Mouse (Mus musculus) CH12.LX (cell line): Measurements from ENCODE around the gene Tmprss4. TPM values are rescaled to one million over a fixed set of nuclear protein-coding genes. Genes with fewer than 3 reads are reported as not detected.
A peak's percentile ranks its signal among the peaks of the same experiment; 100 is the strongest.

Experiments used
- DNase-seq: peaks from one replicate; pipeline ENCODE4 v3.0.0-alpha.2; 2013; ENCODE audit errors: extremely low read depth
- H3K27ac ChIP-seq: 2 replicates; pipeline ENCODE4 v1.5.1; 2012; ENCODE audit warnings: low read depth, mild to moderate bottlenecking, control low read depth, moderate library complexity; ENCODE audit not compliant: insufficient read depth
- H3K27me3 ChIP-seq: replicated peaks from 2 replicates; pipeline ENCODE3; 2012; ENCODE audit warnings: inconsistent platforms
- H3K36me3 ChIP-seq, 2 experiments: replicated peaks in 1 of 2; 2 replicates each; pipeline versions ENCODE3 to v1.6.1; 2012; ENCODE audit warnings: inconsistent platforms in 1 of 2, low read length in 1 of 2, mild to moderate bottlenecking in 1 of 2, mixed read lengths in 1 of 2, moderate library complexity in 1 of 2; ENCODE audit not compliant: control insufficient read depth in 1 of 2, insufficient read depth in 1 of 2
- H3K4me1 ChIP-seq, 2 experiments: 2 replicates each; pipeline ENCODE4 v1.6.1; 2012; ENCODE audit warnings: inconsistent platforms in 1 of 2, moderate library complexity in 1 of 2; ENCODE audit not compliant: insufficient read depth in 2 of 2, control insufficient read depth in 1 of 2
- H3K4me2 ChIP-seq: 2 replicates; pipeline ENCODE4 v1.6.1; 2012; ENCODE audit warnings: low read depth, mild to moderate bottlenecking, control low read depth; ENCODE audit not compliant: poor library complexity, insufficient read depth, severe bottlenecking
- H3K4me3 ChIP-seq, 3 experiments: fragments of 150-350 bp in 1 of 3; sonication (generic) in 1 of 3; replicated peaks in 1 of 3; 2 replicates each; pipeline versions ENCODE3 to v1.5.1; 2011 to 2012; ENCODE audit warnings: low read depth in 2 of 3, low read length in 2 of 3, mild to moderate bottlenecking in 2 of 3, moderate library complexity in 2 of 3, control low read depth in 1 of 3, improper control_type of control experiment in 1 of 3, inconsistent platforms in 1 of 3, mixed read lengths in 1 of 3; ENCODE audit not compliant: poor library complexity in 1 of 3
- H3K79me2 ChIP-seq: replicated peaks from 2 replicates; pipeline ENCODE4 v1.6.1; 2012; ENCODE audit warnings: mild to moderate bottlenecking, moderate library complexity; ENCODE audit not compliant: control insufficient read depth, poor library complexity, insufficient read depth, severe bottlenecking; ENCODE audit errors: extremely low read depth
- H3K9ac ChIP-seq: 2 replicates; pipeline ENCODE4 v1.6.1; 2012; ENCODE audit warnings: low read depth, mild to moderate bottlenecking, control low read depth, moderate library complexity; ENCODE audit not compliant: insufficient read depth
- H3K9me3 ChIP-seq: replicated peaks from 2 replicates; pipeline ENCODE3; 2012; ENCODE audit warnings: low read length, inconsistent platforms, mixed read lengths
- BHLHE40 ChIP-seq: IDR thresholded peaks from 2 replicates; pipeline ENCODE4 v1.6.1; 2011; ENCODE audit warnings: mild to moderate bottlenecking, low read depth, low read length, improper control_type of control experiment
- CHD1 ChIP-seq: IDR thresholded peaks from 2 replicates; pipeline ENCODE4 v1.6.1; 2012; ENCODE audit warnings: low read depth, low read length, improper control_type of control experiment, inconsistent platforms
- CHD2 ChIP-seq: IDR thresholded peaks from 2 replicates; pipeline ENCODE4 v1.6.1; 2011; ENCODE audit warnings: low read length, improper control_type of control experiment
- E2F4 ChIP-seq: IDR thresholded peaks from 2 replicates; pipeline ENCODE4 v1.6.1; 2011; ENCODE audit warnings: low read depth, low read length, improper control_type of control experiment; ENCODE audit not compliant: insufficient replicate concordance
- ELF1 ChIP-seq: IDR thresholded peaks from 2 replicates; pipeline ENCODE4 v1.6.1; 2014; ENCODE audit warnings: low read depth, mild to moderate bottlenecking, inconsistent platforms, low read length, improper control_type of control experiment
- ETS1 ChIP-seq: conservative IDR thresholded peaks from 2 replicates; pipeline ENCODE4 v1.6.1; 2012; ENCODE audit warnings: low read depth, mild to moderate bottlenecking, inconsistent platforms, low read length, improper control_type of control experiment, moderate library complexity
- GABPA ChIP-seq: IDR thresholded peaks from 2 replicates; pipeline ENCODE4 v1.6.1; 2012; ENCODE audit warnings: low read depth, low read length, improper control_type of control experiment, inconsistent platforms; ENCODE audit not compliant: insufficient replicate concordance
- HCFC1 ChIP-seq: IDR thresholded peaks from 2 replicates; pipeline ENCODE4 v1.6.1; 2012; ENCODE audit warnings: low read depth, mild to moderate bottlenecking, inconsistent platforms, low read length, improper control_type of control experiment
- IRF4 ChIP-seq: IDR thresholded peaks from 2 replicates; pipeline ENCODE4 v1.6.1; 2014; ENCODE audit warnings: low read depth, mild to moderate bottlenecking, inconsistent platforms, low read length, improper control_type of control experiment
- JUND ChIP-seq: conservative IDR thresholded peaks from 2 replicates; pipeline ENCODE4 v1.6.1; 2011; ENCODE audit warnings: low read depth, low read length, improper control_type of control experiment
- KAT2A ChIP-seq: IDR thresholded peaks from 2 replicates; pipeline ENCODE4 v1.6.1; 2012; ENCODE audit warnings: low read length, improper control_type of control experiment, inconsistent platforms; ENCODE audit not compliant: insufficient replicate concordance
- MAFK ChIP-seq: IDR thresholded peaks from 2 replicates; pipeline ENCODE4 v1.6.1; 2011; ENCODE audit warnings: low read length, improper control_type of control experiment; ENCODE audit not compliant: insufficient replicate concordance
- MAX ChIP-seq: IDR thresholded peaks from 2 replicates; pipeline ENCODE4 v1.6.1; 2011; ENCODE audit warnings: low read length, improper control_type of control experiment
- MAZ ChIP-seq: IDR thresholded peaks from 2 replicates; pipeline ENCODE4 v1.6.1; 2012; ENCODE audit warnings: low read depth, mild to moderate bottlenecking, inconsistent platforms, low read length, improper control_type of control experiment, moderate library complexity
- MEF2A ChIP-seq: IDR thresholded peaks from 2 replicates; pipeline ENCODE4 v1.6.1; 2014; ENCODE audit warnings: low read depth, mild to moderate bottlenecking, inconsistent platforms, low read length, improper control_type of control experiment, borderline replicate concordance
- MXI1 ChIP-seq: IDR thresholded peaks from 2 replicates; pipeline ENCODE4 v1.6.1; 2011; ENCODE audit warnings: mild to moderate bottlenecking, low read depth, low read length, improper control_type of control experiment
- MYC ChIP-seq: IDR thresholded peaks from 2 replicates; pipeline ENCODE4 v1.6.1; 2011; ENCODE audit warnings: low read depth, mild to moderate bottlenecking, improper control_type of control experiment, low read length
- NELFE ChIP-seq: IDR thresholded peaks from 2 replicates; pipeline ENCODE4 v1.6.1; 2011; ENCODE audit warnings: low read depth, low read length, improper control_type of control experiment
- POLR2A ChIP-seq: IDR thresholded peaks from 2 replicates; pipeline ENCODE4 v1.6.1; 2011; ENCODE audit warnings: low read depth, mild to moderate bottlenecking, improper control_type of control experiment, low read length
- POLR2AphosphoS2 ChIP-seq: IDR thresholded peaks from 2 replicates; pipeline ENCODE4 v1.6.1; 2011; ENCODE audit warnings: low read depth, low read length, improper control_type of control experiment
- RAD21 ChIP-seq: IDR thresholded peaks from 2 replicates; pipeline ENCODE4 v1.6.1; 2011; ENCODE audit warnings: low read depth, mild to moderate bottlenecking, low read length, improper control_type of control experiment, moderate library complexity
- RCOR1 ChIP-seq: conservative IDR thresholded peaks from 2 replicates; pipeline ENCODE4 v1.6.1; 2012; ENCODE audit warnings: low read depth, mild to moderate bottlenecking, inconsistent platforms, low read length, improper control_type of control experiment
- TBP ChIP-seq: conservative IDR thresholded peaks from 2 replicates; pipeline ENCODE4 v1.6.1; 2011; ENCODE audit warnings: low read depth, low read length, improper control_type of control experiment
- TCF12 ChIP-seq: IDR thresholded peaks from 2 replicates; pipeline ENCODE4 v1.6.1; 2014; ENCODE audit warnings: low read depth, mild to moderate bottlenecking, inconsistent platforms, low read length, improper control_type of control experiment
- UBTF ChIP-seq: IDR thresholded peaks from 2 replicates; pipeline ENCODE4 v1.6.1; 2012; ENCODE audit warnings: low read depth, mild to moderate bottlenecking, inconsistent platforms, low read length, improper control_type of control experiment, moderate library complexity
- USF1 ChIP-seq: IDR thresholded peaks from 2 replicates; pipeline ENCODE4 v1.6.1; 2014; ENCODE audit warnings: low read depth, mild to moderate bottlenecking, inconsistent platforms, low read length, improper control_type of control experiment
- USF2 ChIP-seq: conservative IDR thresholded peaks from 2 replicates; pipeline ENCODE4 v1.6.1; 2011; ENCODE audit warnings: low read depth, low read length, improper control_type of control experiment
- ZC3H11A ChIP-seq: IDR thresholded peaks from 2 replicates; pipeline ENCODE4 v1.6.1; 2012; ENCODE audit warnings: low read depth, mild to moderate bottlenecking, inconsistent platforms, low read length, improper control_type of control experiment
- ZKSCAN1 ChIP-seq: IDR thresholded peaks from 2 replicates; pipeline ENCODE4 v1.6.1; 2012; ENCODE audit warnings: low read depth, inconsistent platforms, low read length, improper control_type of control experiment, borderline replicate concordance
- ZMIZ1 ChIP-seq: IDR thresholded peaks from 2 replicates; pipeline ENCODE4 v1.6.1; 2012; ENCODE audit warnings: low read depth, mild to moderate bottlenecking, inconsistent platforms, low read length, improper control_type of control experiment
- ZNF384 ChIP-seq: IDR thresholded peaks from 2 replicates; pipeline ENCODE4 v1.6.1; 2012; ENCODE audit warnings: low read depth, low read length, improper control_type of control experiment, inconsistent platforms
- dilution Hi-C: fragments of 300-500 bp; cut with MboI; formaldehyde crosslinking; loops from 2 replicates; pipeline ENCODE4 v1.14.3; 2020; ENCODE audit warnings: low sequenced_read_pairs; ENCODE audit not compliant: extremely low pct_unique_long_range_greater_than_20kb, extremely low pct_ligation_motif_present
- in situ Hi-C: fragments of 300-500 bp; cut with MboI; formaldehyde crosslinking; loops from 3 replicates; pipeline ENCODE4 v1.14.3; 2019; ENCODE audit warnings: low sequenced_read_pairs, low pct_ligation_motif_present, low pct_unique_long_range_greater_than_20kb, mixed read lengths
- polyA plus RNA-seq: library from polyadenylated mRNA; unstranded; fragments of >175 nt; gene quantifications from 2 replicates; pipeline ENCODE4 v1.2.1, GENCODE M21; 2012; ENCODE audit warnings: low read depth; ENCODE audit not compliant: insufficient read length
- total RNA-seq, 2 experiments: library from RNA; depleted of rRNA; stranded (reverse); fragments of 300-350 nt in 1 of 2; fragments of >200 nt in 1 of 2; gene quantifications; 2 replicates each; pipeline ENCODE4 v1.2.3; 2012 to 2014

The Tmprss4 gene
- total and polyA plus RNA-seq, 3 experiments = not detected

DNA sequence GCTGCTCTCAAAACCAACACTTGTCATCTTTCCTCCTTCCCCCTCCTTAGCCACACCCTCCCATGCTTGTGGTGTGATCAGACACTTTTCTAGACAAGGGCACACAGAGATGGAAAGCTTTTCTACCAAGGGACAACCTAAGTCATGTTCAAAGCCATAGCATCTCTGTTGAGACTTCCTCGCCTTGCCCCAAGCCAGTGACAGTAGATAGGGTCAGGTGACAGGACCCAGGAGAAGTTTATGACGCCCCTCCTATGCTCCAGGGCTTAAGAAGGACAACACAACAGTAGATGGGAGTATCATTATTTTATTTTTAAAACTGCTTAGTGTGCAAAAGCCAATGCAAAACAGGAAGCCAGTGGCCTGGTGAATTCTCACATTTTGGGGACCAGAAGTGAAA, 43.6 kb upstream of the Tmprss4 start:
- no peak overlapping the region; the same call in 1 of the 2 replicates for H3K4me2 ChIP-seq
- no peaks in the 10 kb centered on the region for H3K79me2 ChIP-seq
- H3K27ac ChIP-seq = peak overlapping the region; percentile 78
- DNase-seq = peak; percentile 68
- no peaks in the 10 kb centered on the region for H3K36me3 ChIP-seq
- in situ Hi-C loops = no loop called here
- TF ChIP-seq RAD21 (no peak), CHD1 (no peak), CHD2 (no peak), MAFK (peak; percentile 96), BHLHE40 (no peak), ETS1 (peak; percentile 4; the same call in 1 of the 2 replicates), E2F4 (no peak), MAZ (0 out of 2 replicates have a peak, but pooled peaks have one; percentile 41)
- no peak overlapping the region for H3K4me3 ChIP-seq
- dilution Hi-C loops = no loop called here
- no peaks in the 10 kb centered on the region for H3K9me3 ChIP-seq
- peaks cover 59 to 99% of the 10 kb centered on the region in 2 experiments for H3K4me1 ChIP-seq
- H3K27me3 ChIP-seq = no peaks in the 10 kb centered on the region
- H3K9ac ChIP-seq = no peak overlapping the region

- peak overlapping the region; percentile 9; the same call in 1 of the 2 replicates for H3K9ac ChIP-seq
- no peaks in the 10 kb centered on the region for H3K27me3 ChIP-seq
- peak overlapping the region; percentile 14 for H3K4me2 ChIP-seq
- H3K79me2 ChIP-seq = no peaks in the 10 kb centered on the region
- peaks cover 67 to 97% of the 10 kb centered on the region in 2 experiments for H3K4me1 ChIP-seq
- no peaks in the 10 kb centered on the region for H3K36me3 ChIP-seq
- peak overlapping the region; percentile 78 for H3K27ac ChIP-seq
- DNase-seq = peak; percentile 85
- H3K4me3 ChIP-seq = no peak overlapping the region
- in situ Hi-C loops (no loop called here), dilution Hi-C loops (no loop called here)
- H3K9me3 ChIP-seq = no peaks in the 10 kb centered on the region
- TF ChIP-seq ETS1 (peak; percentile 90), POLR2A (peak; percentile 36; the same call in 1 of the 2 replicates), ZMIZ1 (peak; percentile 55; the same call in 1 of the 2 replicates), ELF1 (peak; percentile 91), HCFC1 (peak; percentile 57), GABPA (no peak), E2F4 (no peak), BHLHE40 (peak; percentile 90), IRF4 (peak; percentile 99), MXI1 (peak; percentile 63), CHD2 (peak; percentile 89), USF1 (no peak), CHD1 (no peak), MAX (peak; percentile 84), KAT2A (0 out of 2 replicates have a peak, but pooled peaks have one; percentile 64), NELFE (peak; percentile 49; the same call in 1 of the 2 replicates), ZNF384 (0 out of 2 replicates have a peak, but pooled peaks have one; percentile 26), TBP (0 out of 2 replicates have a peak, but pooled peaks have one; percentile 26), TCF12 (peak; percentile 98), USF2 (no peak), ZKSCAN1 (no peak), RAD21 (peak; percentile 10), MYC (peak; percentile 85), MAZ (peak; percentile 86), MEF2A (peak; percentile 86), UBTF (no peak), JUND (peak; percentile 74; the same call in 1 of the 2 replicates), ZC3H11A (no peak), RCOR1 (peak; percentile 99), POLR2AphosphoS2 (no peak)
These were observed 42.2 kb upstream of the Tmprss4 start for GRCm38 (mm10) chr9:45246060-45246459.
